Mouse (Mus musculus) thymus, postnatal 14 days (tissue): ENCODE measurements around the gene Ret.

Experiments used
- DNase-seq: peaks from one replicate; pipeline ENCODE4 v3.0.0; 2021

The Ret gene

GRCm38 (mm10) chr6:118173251-118173974, 24.1 kb downstream of the Ret start:
- no peak for DNase-seq

GRCm38 (mm10) chr6:118171386-118171785, 26.1 kb downstream of the Ret start:
- no peak for DNase-seq

- no peak for DNase-seq
These were observed 29.4 kb downstream of the Ret start for GRCm38 (mm10) chr6:118168106-118168505.

GRCm38 (mm10) chr6:118167013-118167412, 30.5 kb downstream of the Ret start:
- DNase-seq: peak; percentile 66

- no peak for DNase-seq
These were observed 32.0 kb downstream of the Ret start for GRCm38 (mm10) chr6:118165516-118165915.

- DNase-seq: no peak
These were observed 32.8 kb downstream of the Ret start for GRCm38 (mm10) chr6:118164691-118165090.

- DNase-seq: no peak
These were observed 34.4 kb downstream of the Ret start for GRCm38 (mm10) chr6:118163086-118163485.

- DNase-seq: no peak
These were observed 34.9 kb downstream of the Ret start for GRCm38 (mm10) chr6:118162457-118163082.

GRCm38 (mm10) chr6:118153091-118153490, 44.4 kb downstream of the Ret start:
- no peak for DNase-seq

- no peak for DNase-seq
These were observed 46.5 kb downstream of the Ret start for GRCm38 (mm10) chr6:118150988-118151387.

GRCm38 (mm10) chr6:118150538-118150937, 47.0 kb downstream of the Ret start:
- DNase-seq: no peak

- DNase-seq: no peak
These were observed 47.4 kb downstream of the Ret start for GRCm38 (mm10) chr6:118150128-118150527.

- DNase-seq: no peak
These were observed 56.6 kb downstream of the Ret start for GRCm38 (mm10) chr6:118140961-118141360.

- peak; percentile 94 for DNase-seq
These were observed 58.5 kb downstream of the Ret start, which contains the start of gene Csgalnact2 for GRCm38 (mm10) chr6:118138731-118139709. Csgalnact2 (minus strand) TSS chr6:118139140.

- no peak for DNase-seq
These were observed 60.4 kb downstream of the Ret start for GRCm38 (mm10) chr6:118137148-118137547.

GRCm38 (mm10) chr6:118134461-118134860, 63.1 kb downstream of the Ret start:
- DNase-seq: no peak

- DNase-seq: no peak
These were observed 67.5 kb downstream of the Ret start for GRCm38 (mm10) chr6:118130022-118130421.

- DNase-seq: no peak
These were observed 69.6 kb downstream of the Ret start for GRCm38 (mm10) chr6:118127827-118128487.

GRCm38 (mm10) chr6:118127198-118127597, 70.3 kb downstream of the Ret start:
- no peak for DNase-seq

GRCm38 (mm10) chr6:118126577-118126976, 70.9 kb downstream of the Ret start:
- DNase-seq: no peak

- DNase-seq: no peak
These were observed 74.8 kb downstream of the Ret start for GRCm38 (mm10) chr6:118122767-118123166.

GRCm38 (mm10) chr6:118111810-118112209, 85.7 kb downstream of the Ret start:
- DNase-seq: no peak
